Mouse (Mus musculus): ENCODE data around the gene Cs.
A peak's percentile ranks its signal among the peaks of the same experiment; 100 is the strongest.
"Not testable (repeated sequence)": the region's sequence is repeated elsewhere in the genome, so short reads cannot be mapped to it uniquely, and the experiment has no call there.

Cs gene

GRCm38 (mm10) chr10:128332358-128333249 is 4.9 kb upstream of the Cs start:
- DNase-seq (ENCODE audit: low spot score in 2 of 2): not testable (repeated sequence)

DNA sequence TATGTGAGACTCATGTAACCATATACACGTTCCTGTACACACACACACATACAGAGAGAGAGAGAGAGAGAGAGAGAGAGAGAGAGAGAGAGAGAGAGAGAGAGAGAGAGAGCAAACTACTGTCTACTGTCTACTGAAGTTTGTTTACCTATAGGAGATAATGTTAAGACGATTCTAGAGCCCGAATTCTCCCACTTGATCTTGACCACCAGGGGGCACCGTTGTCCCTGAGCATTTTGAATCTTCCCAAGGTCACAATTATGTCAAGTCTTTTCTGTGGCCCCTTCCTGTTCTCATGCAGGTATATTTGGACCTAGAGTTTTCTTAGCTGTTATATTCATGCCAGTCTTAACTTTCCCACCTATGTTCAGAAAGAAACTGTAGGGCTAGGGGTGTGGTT is 2.0 kb upstream of the Cs start:
- peak; percentile 77 to 86 for DNase-seq (ENCODE audit: low spot score in 2 of 2)

- no peak for DNase-seq (ENCODE audit: low spot score in 2 of 2)
These were observed 1.3 kb upstream of the Cs start for GRCm38 (mm10) chr10:128336195-128336594.

DNA sequence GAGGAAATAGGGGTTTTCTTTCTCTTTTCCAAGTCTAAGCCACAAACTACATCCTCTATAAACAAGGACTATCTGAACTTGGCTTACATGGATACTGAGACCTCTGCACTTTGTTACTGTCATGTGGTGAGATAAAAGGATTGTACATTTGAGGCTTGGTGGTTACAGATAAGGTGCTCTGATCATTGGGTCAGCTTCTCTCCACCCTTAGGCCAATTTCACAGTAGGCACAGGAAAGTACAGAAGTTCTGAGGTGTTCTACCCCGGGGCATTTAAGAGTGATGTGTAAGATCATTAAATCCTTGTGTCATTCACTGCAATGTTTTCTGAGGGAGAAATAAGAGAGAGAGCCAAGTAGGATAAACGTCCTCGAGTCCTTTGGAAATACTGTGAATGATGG is 937 bp upstream of the Cs start:
- no peak for DNase-seq (ENCODE audit: low spot score in 2 of 2)

DNA sequence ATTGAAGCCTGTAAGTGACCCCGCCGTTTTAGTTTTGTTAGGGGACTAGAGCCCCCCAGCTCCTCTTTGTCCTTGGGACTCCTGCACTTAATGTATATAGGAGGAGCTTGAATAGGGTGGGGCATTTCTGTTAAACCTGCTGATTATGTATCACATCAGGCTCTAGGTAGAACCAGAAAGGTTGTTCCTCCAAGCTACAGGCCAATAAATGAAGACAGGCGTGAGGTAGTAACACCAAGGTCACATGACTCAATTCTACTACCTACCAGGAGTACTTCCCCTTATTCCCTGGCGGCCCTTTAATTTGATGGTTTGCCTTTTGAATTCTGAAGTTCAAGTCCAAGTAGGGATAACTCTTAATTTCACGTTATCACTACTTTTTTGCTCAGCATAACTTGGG is 881 bp downstream of the Cs start:
- DNase-seq (ENCODE audit: low spot score in 2 of 2): no peak

GRCm38 (mm10) chr10:128338948-128339347 is 1.4 kb downstream of the Cs start:
- no peak for DNase-seq (ENCODE audit: low spot score in 2 of 2)

- no peak for DNase-seq (ENCODE audit: low spot score in 2 of 2)
These were observed 2.7 kb downstream of the Cs start for GRCm38 (mm10) chr10:128340257-128340656.

DNA sequence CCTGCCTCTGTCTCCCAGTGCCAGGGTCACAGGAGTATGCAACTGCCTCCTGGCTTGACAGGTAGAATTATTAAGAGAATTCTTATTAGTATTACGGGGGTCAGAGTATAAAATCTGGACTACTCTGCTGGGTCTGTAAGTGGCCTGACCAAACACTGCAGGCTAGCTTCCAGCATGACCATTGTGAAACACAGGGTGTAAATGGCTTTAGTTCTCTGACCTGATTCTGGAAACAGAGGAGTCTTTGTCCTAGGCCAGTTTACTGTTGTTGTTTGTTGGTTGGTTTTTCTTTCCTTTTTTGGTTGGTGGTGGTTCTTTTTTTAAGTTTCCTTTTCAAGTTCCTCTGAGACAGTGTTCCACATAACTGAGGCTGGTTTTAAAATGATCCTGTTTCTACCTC is 5.9 kb downstream of the Cs start:
- DNase-seq (ENCODE audit: low spot score in 2 of 2): no peak

DNA sequence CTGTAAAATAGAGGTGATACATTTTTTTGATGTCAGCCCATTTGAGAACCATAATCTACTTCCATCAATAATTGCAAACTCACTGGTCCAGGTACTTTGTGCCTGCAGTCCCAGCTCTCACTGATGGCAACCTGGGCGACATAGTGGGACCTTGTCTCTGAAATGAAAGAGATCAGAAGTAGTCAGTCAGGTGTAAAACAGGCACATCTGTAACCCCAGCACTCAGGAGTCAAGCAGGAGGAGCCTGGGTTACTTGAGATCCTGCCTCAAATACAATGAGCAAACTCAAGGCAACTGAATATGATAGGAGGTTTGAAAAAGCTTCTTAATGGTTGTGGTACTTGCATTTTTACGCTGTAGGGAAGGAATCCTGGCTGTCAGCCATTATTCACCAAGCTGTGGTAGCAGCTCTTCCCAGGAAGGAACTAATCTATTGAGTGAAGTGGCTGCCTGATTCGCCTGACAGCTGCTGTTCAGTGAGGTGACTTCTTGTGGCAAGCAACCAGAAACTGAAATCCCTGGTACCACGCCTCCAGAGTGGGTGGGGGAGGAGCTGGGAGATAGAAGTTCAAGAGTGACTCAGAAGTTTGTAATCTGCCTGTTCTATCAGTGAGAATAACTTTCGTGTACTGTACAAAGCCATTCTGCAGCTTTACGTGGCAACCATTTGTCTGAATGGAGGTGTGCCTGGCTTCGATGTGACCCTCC is 7.2 kb downstream of the Cs start:
- peak; percentile 38 to 45 for DNase-seq (ENCODE audit: low spot score in 2 of 2)

GRCm38 (mm10) chr10:128347541-128347940 is 10.0 kb downstream of the Cs start:
- DNase-seq (ENCODE audit: low spot score in 2 of 2): no peak

DNA sequence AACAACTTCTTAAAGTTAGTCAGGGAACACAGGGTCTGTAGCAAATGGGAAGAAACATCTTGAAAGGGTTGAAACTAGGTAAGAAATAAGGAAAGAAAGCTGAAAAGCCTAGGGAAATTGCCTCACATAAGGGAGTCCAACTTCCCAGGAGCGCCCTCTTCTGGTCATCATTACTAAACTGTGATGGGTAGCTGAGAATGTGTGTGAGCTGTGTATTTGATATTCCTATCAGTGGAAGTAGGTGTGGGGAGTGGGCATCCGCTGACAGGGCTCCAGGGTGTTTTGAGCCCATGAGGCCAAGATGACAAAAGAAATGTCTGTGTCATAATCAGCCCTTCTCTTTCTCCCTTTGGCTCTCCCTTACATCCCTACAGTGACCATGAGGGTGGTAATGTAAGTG is 21.3 kb downstream of the Cs start:
- DNase-seq (ENCODE audit: low spot score in 2 of 2): peak in 1 of 2 experiments; percentile 55

GRCm38 (mm10) chr10:128359226-128359625 is 21.7 kb downstream of the Cs start:
- DNase-seq (ENCODE audit: low spot score in 2 of 2): no peak

GRCm38 (mm10) chr10:128361836-128362235 is 24.3 kb downstream of the Cs start:
- no peak for DNase-seq (ENCODE audit: low spot score in 2 of 2)

- DNase-seq (ENCODE audit: low spot score in 2 of 2): no peak
These were observed 25.0 kb downstream of the Cs start for GRCm38 (mm10) chr10:128362568-128362967.

DNA sequence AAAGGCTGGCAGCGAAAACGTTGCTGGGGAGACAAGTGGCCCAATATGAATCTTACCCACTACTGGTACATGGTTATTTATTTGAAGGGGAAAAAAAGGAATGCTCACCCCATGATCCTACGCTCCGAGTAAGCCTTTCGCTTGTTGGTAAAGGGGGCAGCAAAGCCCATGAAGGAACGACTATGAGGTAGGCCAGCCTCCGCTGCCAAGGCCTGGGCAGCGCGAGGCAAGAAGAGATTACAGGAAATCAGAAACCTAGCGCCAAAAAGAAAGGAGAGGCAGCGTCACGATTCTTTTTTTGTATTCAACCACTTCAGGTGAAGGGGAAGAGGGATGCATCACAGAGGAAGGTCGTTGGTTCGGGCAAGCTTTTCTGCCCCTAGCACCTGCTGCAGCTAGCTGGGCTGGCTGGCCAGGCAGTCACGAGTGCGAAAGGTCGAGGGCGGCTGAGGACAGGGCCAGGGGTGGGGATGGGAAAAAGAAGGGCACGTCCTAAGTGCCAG is 30.4 kb downstream of the Cs start:
- DNase-seq (ENCODE audit: low spot score in 2 of 2): no peak

- DNase-seq (ENCODE audit: low spot score in 2 of 2): peak; percentile 73 to 81
These were observed 31.1 kb downstream of the Cs start, which contains the start of gene Coq10a for GRCm38 (mm10) chr10:128368402-128369217. Gene Coq10a, minus strand, starts transcription at chr10:128368997.

DNA sequence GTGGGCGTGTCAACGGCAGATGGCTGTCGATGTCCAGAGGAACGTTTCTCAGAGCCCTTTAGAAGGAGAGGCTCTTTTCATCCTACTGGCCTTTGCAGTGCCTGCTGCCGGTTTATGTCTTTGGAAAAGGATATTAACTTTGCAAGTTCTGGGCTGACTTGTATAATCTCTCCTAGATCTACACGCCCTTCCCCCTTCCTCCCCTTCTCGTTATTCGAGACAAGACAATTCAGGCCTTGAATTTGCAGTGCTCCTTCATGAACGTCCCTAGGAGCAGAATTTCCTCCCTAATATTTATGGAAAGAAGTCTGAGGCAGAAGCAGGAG is 31.6 kb downstream of the Cs start:
- no peak for DNase-seq (ENCODE audit: low spot score in 2 of 2)

- DNase-seq (ENCODE audit: low spot score in 2 of 2): no peak
These were observed 32.1 kb downstream of the Cs start for GRCm38 (mm10) chr10:128369599-128369998.

DNA sequence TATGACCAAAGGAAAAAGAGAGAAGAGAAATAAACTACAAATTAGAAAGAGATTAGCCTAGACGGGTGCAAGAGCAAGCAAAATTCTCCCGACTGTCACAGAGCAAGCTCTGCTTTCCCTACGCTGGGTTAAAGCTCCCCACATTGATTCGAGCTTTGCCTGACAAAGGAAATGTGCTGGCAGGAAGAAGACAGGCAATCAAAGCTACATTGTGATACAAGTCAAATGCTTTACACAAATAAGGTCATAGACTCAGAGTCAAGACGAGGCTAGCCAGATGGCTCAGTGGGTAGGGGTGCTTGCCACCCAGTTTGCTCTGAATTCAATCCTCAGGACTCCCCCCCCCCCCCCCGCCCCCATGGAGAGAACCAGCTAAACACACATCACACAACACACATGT is 32.5 kb downstream of the Cs start:
- no peak for DNase-seq (ENCODE audit: low spot score in 2 of 2)

GRCm38 (mm10) chr10:128370601-128371000 is 33.1 kb downstream of the Cs start:
- no peak for DNase-seq (ENCODE audit: low spot score in 2 of 2)

- no peak for DNase-seq (ENCODE audit: low spot score in 2 of 2)
These were observed 34.6 kb downstream of the Cs start for GRCm38 (mm10) chr10:128372142-128372541.

All from spleen, postnatal 14 days (tissue).